Mouse (Mus musculus): ENCODE data around the gene Arhgef1. TPM values are rescaled to one million over a fixed set of nuclear protein-coding genes. Genes with fewer than 3 reads are reported as not detected.

The Arhgef1 gene
- polyA plus RNA-seq, 1 experiment: 51.4 TPM

GRCm38 (mm10) chr7:24887096-24887495, 15.6 kb upstream of the Arhgef1 start:
- TF ChIP-seq CEBPB (IDR thresholded peaks at IDR 0.05; ENCODE audit: insufficient read depth, poor library complexity, severe bottlenecking) (no peak), E2F4 (IDR thresholded peaks at IDR 0.05; ENCODE audit: insufficient read depth) (no peak), MYOG (IDR thresholded peaks at IDR 0.05; ENCODE audit: control insufficient read depth in 1 of 3, insufficient read depth in 1 of 3, insufficient read length in 2 of 3, low read depth in 2 of 3) (no peak), USF1 (IDR thresholded peaks at IDR 0.05; ENCODE audit: low read depth) (no peak), POLR2AphosphoS2 (IDR thresholded peaks at IDR 0.05; ENCODE audit: insufficient read length, low read depth) (no peak), MAX (IDR thresholded peaks at IDR 0.05; ENCODE audit: low read depth) (no peak), MYOD1 (IDR thresholded peaks at IDR 0.05; ENCODE audit: control insufficient read depth in 1 of 3, insufficient read length in 2 of 3, low read depth in 2 of 3) (no peak), TCF3 (IDR thresholded peaks at IDR 0.05; ENCODE audit: insufficient read length, low read depth) (no peak), POLR2A (IDR thresholded peaks at IDR 0.05; ENCODE audit: insufficient read length, low read depth) (no peak)
- Histone ChIP-seq H3K36me3 (ENCODE audit: control insufficient read depth, insufficient read depth) (peaks cover 48% of the 10 kb centered on the region), H3K27me3 (ENCODE audit: control insufficient read depth, insufficient read depth, insufficient read length) (no peaks in the 10 kb centered on the region), H3K79me2 (ENCODE audit: control insufficient read depth, insufficient read depth) (peaks cover 33% of the 10 kb centered on the region), H3K4me3 (peak overlapping the region; percentile 88), H3K4me2 (ENCODE audit: low read depth) (peak overlapping the region; percentile 99), H3ac (ENCODE audit: control insufficient read depth, insufficient read length) (no peak overlapping the region)

- TF ChIP-seq MYOG (IDR thresholded peaks at IDR 0.05; ENCODE audit: control insufficient read depth in 1 of 3, insufficient read depth in 1 of 3, insufficient read length in 2 of 3, low read depth in 2 of 3) (no peak), REST (IDR thresholded peaks at IDR 0.05; ENCODE audit: insufficient read depth, insufficient read length) (no peak), TCF3 (IDR thresholded peaks at IDR 0.05; ENCODE audit: insufficient read length, low read depth) (no peak), POLR2AphosphoS2 (IDR thresholded peaks at IDR 0.05; ENCODE audit: insufficient read length, low read depth) (no peak), USF1 (IDR thresholded peaks at IDR 0.05; ENCODE audit: low read depth) (no peak), POLR2A (IDR thresholded peaks at IDR 0.05; ENCODE audit: insufficient read length, low read depth) (no peak), MYOD1 (IDR thresholded peaks at IDR 0.05; ENCODE audit: control insufficient read depth in 1 of 3, insufficient read length in 2 of 3, low read depth in 2 of 3) (no peak), MAX (IDR thresholded peaks at IDR 0.05; ENCODE audit: low read depth) (no peak), TCF12 (IDR thresholded peaks at IDR 0.05; ENCODE audit: insufficient read depth, poor library complexity, severe bottlenecking) (no peak), SRF (IDR thresholded peaks at IDR 0.05; ENCODE audit: control insufficient read depth, insufficient read length, low read depth) (no peak)
- Histone ChIP-seq H3K4me3 (no peak overlapping the region), H3K79me2 (ENCODE audit: control insufficient read depth, insufficient read depth) (peaks cover 33% of the 10 kb centered on the region), H3K4me2 (ENCODE audit: low read depth) (no peak overlapping the region), H3K27me3 (ENCODE audit: control insufficient read depth, insufficient read depth, insufficient read length) (no peaks in the 10 kb centered on the region), H3K36me3 (ENCODE audit: control insufficient read depth, insufficient read depth) (peaks cover 48% of the 10 kb centered on the region), H3ac (ENCODE audit: control insufficient read depth, insufficient read length) (no peak overlapping the region)
These were observed 13.1 kb upstream of the Arhgef1 start for GRCm38 (mm10) chr7:24889431-24890220.

GRCm38 (mm10) chr7:24890281-24891216, 12.2 kb upstream of the Arhgef1 start:
- H3K79me2 ChIP-seq (ENCODE audit: control insufficient read depth, insufficient read depth): peaks cover 24% of the 10 kb centered on the region

More at GRCm38 (mm10) chr7:24890281-24891216, 12.2 kb upstream of the Arhgef1 start:
- Histone ChIP-seq H3ac (ENCODE audit: control insufficient read depth, insufficient read length) (no peak overlapping the region), H3K27me3 (ENCODE audit: control insufficient read depth, insufficient read depth, insufficient read length) (no peaks in the 10 kb centered on the region), H3K36me3 (ENCODE audit: control insufficient read depth, insufficient read depth) (peaks cover 44% of the 10 kb centered on the region), H3K4me2 (ENCODE audit: low read depth) (no peak overlapping the region), H3K4me3 (no peak overlapping the region)
- no peak for TF ChIP-seq MYOD1 (IDR thresholded peaks at IDR 0.05; ENCODE audit: control insufficient read depth in 1 of 3, insufficient read length in 2 of 3, low read depth in 2 of 3)
- TF ChIP-seq USF1 (IDR thresholded peaks at IDR 0.05; ENCODE audit: low read depth): no peak
- no peak for TF ChIP-seq E2F4 (IDR thresholded peaks at IDR 0.05; ENCODE audit: insufficient read depth)
- TF ChIP-seq REST (IDR thresholded peaks at IDR 0.05; ENCODE audit: insufficient read depth, insufficient read length): no peak
- no peak for TF ChIP-seq MYOG (IDR thresholded peaks at IDR 0.05; ENCODE audit: control insufficient read depth in 1 of 3, insufficient read depth in 1 of 3, insufficient read length in 2 of 3, low read depth in 2 of 3)
- TF ChIP-seq CEBPB (IDR thresholded peaks at IDR 0.05; ENCODE audit: insufficient read depth, poor library complexity, severe bottlenecking): no peak
- no peak for TF ChIP-seq TCF12 (IDR thresholded peaks at IDR 0.05; ENCODE audit: insufficient read depth, poor library complexity, severe bottlenecking)
- peak; percentile 90 for TF ChIP-seq POLR2AphosphoS2 (IDR thresholded peaks at IDR 0.05; ENCODE audit: insufficient read length, low read depth)
- TF ChIP-seq POLR2A (IDR thresholded peaks at IDR 0.05; ENCODE audit: insufficient read length, low read depth): peak; percentile 42
- no peak for TF ChIP-seq TCF3 (IDR thresholded peaks at IDR 0.05; ENCODE audit: insufficient read length, low read depth)
- no peak for TF ChIP-seq SRF (IDR thresholded peaks at IDR 0.05; ENCODE audit: control insufficient read depth, insufficient read length, low read depth)
- TF ChIP-seq MAX (IDR thresholded peaks at IDR 0.05; ENCODE audit: low read depth): no peak
